Mouse (Mus musculus) ES-E14 (cell line): Measurements from ENCODE around the gene Ccr9.

Source experiments
- HCFC1 ChIP-seq: IDR thresholded peaks from 2 replicates; pipeline ENCODE4 v1.6.1; 2012; ENCODE audit warnings: low read length, inconsistent platforms, borderline replicate concordance; ENCODE audit not compliant: insufficient read depth
- MAFK ChIP-seq: IDR thresholded peaks from 2 replicates; pipeline ENCODE4 v1.6.1; 2014; ENCODE audit warnings: mild to moderate bottlenecking, low read depth, low read length, inconsistent platforms; ENCODE audit not compliant: insufficient read depth
- ZNF384 ChIP-seq: IDR thresholded peaks from 2 replicates; pipeline ENCODE4 v1.6.1; 2012; ENCODE audit warnings: low read depth, low read length, inconsistent platforms

DNA sequence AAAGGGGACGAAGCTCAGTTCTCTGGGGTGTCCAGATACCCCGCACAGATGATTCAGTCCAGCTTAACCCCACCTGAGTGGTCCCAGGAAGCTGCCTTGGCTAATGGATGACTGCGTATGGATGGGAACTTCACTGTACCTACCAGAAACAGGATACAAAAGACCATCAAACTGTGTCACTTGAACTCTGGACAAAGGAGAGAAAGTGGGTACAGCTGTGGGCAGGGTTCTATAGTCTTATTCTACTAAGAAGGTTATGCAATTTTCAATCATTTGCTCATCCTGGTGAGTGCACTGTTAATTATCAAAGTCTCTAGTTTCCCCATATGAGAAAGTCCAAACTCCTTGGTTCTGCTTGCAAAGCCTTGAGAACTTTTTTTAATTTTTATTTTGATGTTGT, 45.2 kb upstream of the Ccr9 start:
- no peak for TF ChIP-seq HCFC1
- TF ChIP-seq MAFK, result no peak
- no peak for TF ChIP-seq ZNF384
